Mouse (Mus musculus) forebrain, embryonic 16.5 days (tissue): ENCODE measurements around the gene Anks1b. TPM values are rescaled to one million over a fixed set of nuclear protein-coding genes. Genes with fewer than 3 reads are reported as not detected.

Experiments
- ATAC-seq: fragments of 200-750 bp; cut with Nextera tagmentation; 2 replicates; pipeline ENCODE4 v1.8.0; 2017; ENCODE audit warnings: mild to moderate bottlenecking, moderate library complexity
- H3K27ac ChIP-seq: fragments of 300-500 bp; sonication (generic); 2 replicates; pipeline ENCODE4 v1.5.1; 2014; ENCODE audit warnings: low read length, control low read depth
- H3K27me3 ChIP-seq: fragments of 300-500 bp; sonication (generic); replicated peaks from 2 replicates; pipeline ENCODE4 v1.6.1; 2014; ENCODE audit warnings: low read length; ENCODE audit not compliant: control insufficient read depth, insufficient read depth
- H3K36me3 ChIP-seq: fragments of 300-500 bp; sonication (generic); 2 replicates; pipeline ENCODE4 v1.6.1; 2014; ENCODE audit not compliant: control insufficient read depth, insufficient read depth
- H3K4me1 ChIP-seq: fragments of 300-500 bp; sonication (generic); replicated peaks from 2 replicates; pipeline ENCODE4 v1.6.1; 2014; ENCODE audit warnings: low read length; ENCODE audit not compliant: control insufficient read depth, insufficient read depth
- H3K4me2 ChIP-seq: fragments of 300-500 bp; sonication (generic); 2 replicates; pipeline ENCODE4 v1.6.1; 2014; ENCODE audit warnings: mild to moderate bottlenecking, low read length, control low read depth
- H3K4me3 ChIP-seq: fragments of 300-500 bp; sonication (generic); replicated peaks from 2 replicates; pipeline ENCODE4 v1.5.1; 2014; ENCODE audit warnings: mild to moderate bottlenecking, low read length, control low read depth
- H3K9ac ChIP-seq: fragments of 300-500 bp; sonication (generic); replicated peaks from 2 replicates; pipeline ENCODE4 v1.6.1; 2014; ENCODE audit warnings: low read depth, low read length, control low read depth
- H3K9me3 ChIP-seq: fragments of 300-500 bp; sonication (generic); 2 replicates; pipeline ENCODE4 v1.6.1; 2016; ENCODE audit warnings: low read length; ENCODE audit not compliant: control insufficient read depth
- WGBS: fragments of 180-500 bp; shearing (Covaris S2); extraction: QIAGEN DNeasy Blood & Tissue Kit; methylation state at CpG from one replicate; pipeline ENCODE4 v1.1.7; 2014; 5-methylcytosine and 5-hydroxymethylcytosine counted together
- polyA plus RNA-seq: library from polyadenylated mRNA; unstranded; fragments of >200 nt; fragmentation: Nextera tagmentation; extraction: Ambion mirVana; gene quantifications from 2 replicates; pipeline ENCODE4 v1.2.1, GENCODE M21; 2015

Anks1b gene
- polyA plus RNA-seq, 1 experiment from 2014 or later, result 84.4 TPM

DNA sequence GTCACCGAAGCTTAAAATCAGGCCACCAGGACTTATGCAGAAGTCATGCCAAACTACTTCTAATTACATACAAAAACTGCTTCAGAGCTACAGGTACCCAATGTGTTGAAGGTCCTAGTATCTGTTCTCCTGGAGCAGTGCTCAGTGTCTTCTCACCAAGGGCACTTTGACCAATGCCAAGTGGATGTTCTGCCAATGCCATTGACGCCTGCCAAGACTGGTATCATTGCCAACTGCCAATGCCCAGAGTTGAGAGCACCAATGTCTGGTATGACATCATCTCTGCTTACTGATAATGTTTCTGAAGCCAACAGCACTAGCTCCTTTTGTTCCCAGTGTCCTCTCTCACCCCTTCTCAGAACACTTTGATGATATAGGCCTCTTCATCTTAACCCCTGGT is 793.4 kb downstream of the Anks1b start:
- WGBS, result 89% methylated on average over 2 of the region's 2 CpGs
- H3K4me3 ChIP-seq, result no peak overlapping the region
- no peak overlapping the region for H3K27ac ChIP-seq
- no peaks in the 10 kb centered on the region for H3K4me1 ChIP-seq
- H3K9ac ChIP-seq, result no peak overlapping the region
- H3K27me3 ChIP-seq, result no peaks in the 10 kb centered on the region
- H3K9me3 ChIP-seq, result no peaks in the 10 kb centered on the region
- H3K36me3 ChIP-seq, result no peaks in the 10 kb centered on the region
- ATAC-seq, result peak; percentile 33; the same call in 1 of the 2 replicates
- no peak overlapping the region for H3K4me2 ChIP-seq

DNA sequence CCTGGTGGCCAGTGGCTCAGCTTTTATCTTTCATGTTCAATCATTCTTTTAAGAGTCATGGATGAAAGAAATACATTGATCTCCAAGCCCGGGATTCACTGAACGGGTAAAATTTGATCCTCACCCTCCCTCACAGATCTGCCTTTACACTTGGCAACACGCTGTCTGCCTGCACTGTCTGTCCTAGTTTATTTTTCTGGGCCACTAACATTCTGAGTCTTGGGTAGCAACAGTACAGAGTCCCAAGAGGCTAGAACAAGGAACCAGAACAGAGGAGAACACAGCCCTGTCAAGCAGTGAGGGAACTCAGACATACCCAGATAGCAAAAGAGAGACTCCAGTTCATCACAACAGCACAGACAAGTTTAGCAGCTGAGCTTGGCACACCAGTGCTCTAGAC is 797.0 kb downstream of the Anks1b start:
- no peak overlapping the region for H3K27ac ChIP-seq
- no peaks in the 10 kb centered on the region for H3K4me1 ChIP-seq
- no peaks in the 10 kb centered on the region for H3K36me3 ChIP-seq
- no peak overlapping the region for H3K4me3 ChIP-seq
- H3K9me3 ChIP-seq, result no peaks in the 10 kb centered on the region
- no peak overlapping the region for H3K9ac ChIP-seq
- 91% methylated on average over 3 of the region's 3 CpGs for WGBS
- no peaks in the 10 kb centered on the region for H3K27me3 ChIP-seq
- no peak for ATAC-seq
- no peak overlapping the region for H3K4me2 ChIP-seq

DNA sequence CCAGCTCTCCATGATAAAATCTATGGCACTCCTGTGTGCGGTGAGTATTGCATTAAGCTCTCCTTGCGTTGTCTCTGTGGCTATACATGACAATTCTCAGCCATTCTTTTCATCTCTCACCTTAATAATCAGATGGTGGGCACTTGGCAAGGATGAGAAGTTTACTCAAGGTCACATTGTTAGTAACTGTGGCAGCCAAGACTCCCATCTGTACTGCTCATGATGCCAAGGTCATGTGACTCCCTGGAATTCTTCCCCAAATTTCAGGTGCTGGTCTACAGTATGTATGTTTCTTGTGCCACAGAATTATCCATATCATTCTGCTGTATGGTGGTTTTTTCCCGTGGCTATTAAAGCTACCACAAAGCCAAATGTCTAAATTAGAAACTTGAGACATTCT is 798.8 kb downstream of the Anks1b start:
- Histone ChIP-seq H3K9me3 (no peaks in the 10 kb centered on the region), H3K4me1 (no peaks in the 10 kb centered on the region), H3K4me3 (no peak overlapping the region), H3K27ac (no peak overlapping the region), H3K36me3 (no peaks in the 10 kb centered on the region), H3K9ac (no peak overlapping the region), H3K4me2 (no peak overlapping the region), H3K27me3 (no peaks in the 10 kb centered on the region)
- ATAC-seq, result no peak
- 69% methylated on average over 3 of the region's 3 CpGs for WGBS

DNA sequence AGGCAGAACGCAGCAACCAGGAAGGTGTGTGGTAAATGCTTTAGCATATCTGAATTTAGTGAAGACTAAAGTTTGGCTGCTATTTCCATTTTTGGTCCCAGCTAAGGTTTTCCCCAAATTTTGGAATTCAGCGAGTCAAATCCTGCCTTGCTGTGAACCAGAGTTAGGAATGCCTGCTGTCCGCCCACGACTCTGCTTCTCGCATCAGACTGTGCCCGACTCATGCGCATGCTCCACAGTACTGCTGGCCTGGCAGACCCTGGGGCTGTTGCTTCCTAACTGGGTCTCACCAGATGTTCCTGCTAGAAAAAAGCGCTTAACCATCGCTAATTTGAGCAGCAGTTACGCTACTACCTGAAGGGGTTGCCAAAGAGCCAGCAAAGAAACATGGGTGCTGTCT is 801.1 kb downstream of the Anks1b start:
- Histone ChIP-seq H3K36me3 (no peaks in the 10 kb centered on the region), H3K9me3 (no peaks in the 10 kb centered on the region), H3K4me2 (no peak overlapping the region), H3K9ac (no peak overlapping the region), H3K4me1 (no peaks in the 10 kb centered on the region), H3K27ac (no peak overlapping the region), H3K4me3 (no peak overlapping the region), H3K27me3 (no peaks in the 10 kb centered on the region)
- ATAC-seq, result no peak
- WGBS, result 80% methylated on average over 10 of the region's 10 CpGs

DNA sequence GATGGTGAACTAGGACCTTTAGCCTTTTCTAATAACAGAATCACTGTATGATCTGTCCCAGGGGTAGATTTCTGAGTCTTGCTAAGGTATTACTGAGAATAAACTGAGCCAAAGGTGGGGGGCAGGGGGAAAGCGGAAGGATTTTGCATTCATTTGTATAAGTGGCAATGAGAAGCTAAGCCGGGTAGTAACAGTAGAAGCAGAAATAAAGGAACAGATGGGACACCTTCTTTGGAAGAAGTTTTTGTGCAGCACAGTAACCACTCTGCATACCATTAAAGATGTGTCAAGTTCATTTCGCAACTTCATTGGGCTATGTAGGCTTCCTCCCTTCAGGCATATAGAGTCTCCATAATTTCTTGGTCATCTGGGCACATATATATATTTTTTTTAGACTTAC is 804.1 kb downstream of the Anks1b start:
- Histone ChIP-seq H3K36me3 (no peaks in the 10 kb centered on the region), H3K4me1 (peaks cover 2% of the 10 kb centered on the region), H3K27me3 (no peaks in the 10 kb centered on the region), H3K27ac (no peak overlapping the region), H3K9me3 (no peaks in the 10 kb centered on the region), H3K9ac (no peak overlapping the region), H3K4me3 (no peak overlapping the region), H3K4me2 (no peak overlapping the region)
- no peak for ATAC-seq
- WGBS, result 57% methylated on average over 3 of the region's 3 CpGs

DNA sequence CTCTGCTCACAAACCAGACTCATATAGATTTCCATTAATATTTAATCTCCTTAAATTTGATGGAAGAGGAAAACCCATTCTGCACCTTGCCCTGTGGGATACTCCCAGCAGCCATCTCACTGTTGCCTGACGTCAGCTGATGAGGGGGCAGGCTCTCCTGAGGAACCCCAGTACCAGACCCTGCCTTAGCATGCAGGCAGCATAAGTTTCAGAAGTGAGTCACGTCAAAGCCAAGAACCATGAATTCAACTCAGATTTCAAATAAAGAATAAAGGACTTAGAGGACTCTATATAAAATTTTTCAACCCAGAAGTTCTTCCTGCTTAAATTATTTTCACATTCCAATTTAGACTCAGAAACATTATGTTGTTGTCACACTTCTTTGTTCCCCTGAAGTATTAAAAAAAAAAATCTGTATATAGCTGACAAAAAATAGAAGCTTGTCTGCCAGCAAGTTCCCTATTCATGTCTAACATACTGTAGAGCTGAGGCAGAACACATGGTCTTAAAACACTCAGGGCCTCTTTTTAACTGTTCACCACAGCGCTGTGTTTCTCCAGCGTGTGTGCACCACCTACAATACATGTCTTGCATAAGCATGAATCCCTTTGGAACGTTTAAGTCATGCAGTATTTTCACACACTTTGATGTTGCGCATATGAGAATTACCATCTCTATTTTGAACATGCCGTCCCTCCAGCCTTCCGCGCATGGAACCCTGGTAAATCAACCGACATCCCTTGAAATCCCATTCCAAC is 806.6 kb downstream of the Anks1b start:
- H3K27ac ChIP-seq, result peak overlapping the region; percentile 19
- H3K4me2 ChIP-seq, result no peak overlapping the region
- peaks cover 2% of the 10 kb centered on the region for H3K4me1 ChIP-seq
- H3K9me3 ChIP-seq, result no peaks in the 10 kb centered on the region
- no peak overlapping the region for H3K9ac ChIP-seq
- H3K4me3 ChIP-seq, result no peak overlapping the region
- no peaks in the 10 kb centered on the region for H3K36me3 ChIP-seq
- no peaks in the 10 kb centered on the region for H3K27me3 ChIP-seq
- WGBS, result 68% methylated on average over 10 of the region's 10 CpGs
- ATAC-seq, result peak; percentile 84

DNA sequence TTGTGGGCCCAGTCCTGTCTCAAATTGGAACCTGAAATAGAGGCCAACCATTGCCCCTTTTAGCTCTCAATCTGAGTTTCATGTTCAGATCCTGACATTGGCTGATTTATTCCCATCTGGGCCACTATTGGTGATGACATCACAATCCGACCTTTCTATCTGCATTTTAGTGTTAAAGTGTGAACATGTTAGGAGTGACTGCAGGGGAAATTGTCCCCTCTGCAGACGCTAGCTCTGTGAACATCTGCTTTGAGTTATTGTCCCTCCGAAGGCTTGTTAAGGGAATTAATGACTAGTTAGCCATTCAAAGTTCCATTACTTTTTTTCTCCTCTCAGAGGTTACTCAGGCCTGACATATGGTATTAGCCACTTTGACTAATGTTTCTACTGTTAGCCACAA is 810.5 kb downstream of the Anks1b start:
- H3K27ac ChIP-seq, result no peak overlapping the region
- H3K9me3 ChIP-seq, result no peaks in the 10 kb centered on the region; the same call in 1 of the 2 replicates
- no peak overlapping the region for H3K9ac ChIP-seq
- H3K27me3 ChIP-seq, result no peaks in the 10 kb centered on the region
- H3K4me3 ChIP-seq, result no peak overlapping the region
- WGBS, result 57% methylated on average over 3 of the region's 3 CpGs
- no peak overlapping the region for H3K4me2 ChIP-seq
- H3K4me1 ChIP-seq, result peaks cover 2% of the 10 kb centered on the region
- H3K36me3 ChIP-seq, result no peaks in the 10 kb centered on the region
- no peak for ATAC-seq

DNA sequence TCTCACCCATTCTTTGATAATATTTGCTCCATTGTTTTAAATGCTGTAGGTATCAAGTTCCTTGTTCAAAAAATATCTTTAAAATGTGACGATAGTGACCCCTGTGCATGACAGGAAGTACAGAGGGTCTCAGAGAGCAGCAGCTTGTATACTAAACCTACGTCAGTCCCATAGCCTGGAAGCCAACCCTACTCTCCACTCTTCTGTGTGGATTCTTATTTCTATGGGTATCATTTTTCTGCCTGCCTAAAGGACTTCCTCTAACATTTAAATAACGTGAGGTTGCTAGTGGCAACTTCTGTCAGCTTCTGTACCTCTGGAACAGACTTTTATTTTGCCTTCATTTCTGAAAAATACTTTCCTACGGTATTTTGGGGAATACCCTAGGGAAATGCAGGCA is 812.1 kb downstream of the Anks1b start:
- Histone ChIP-seq H3K27me3 (no peaks in the 10 kb centered on the region), H3K9me3 (no peaks in the 10 kb centered on the region; the same call in 1 of the 2 replicates), H3K27ac (no peak overlapping the region), H3K4me2 (no peak overlapping the region), H3K4me1 (peaks cover 3% of the 10 kb centered on the region; the same call in 1 of the 2 replicates), H3K4me3 (no peak overlapping the region), H3K9ac (no peak overlapping the region), H3K36me3 (no peaks in the 10 kb centered on the region)
- no peak for ATAC-seq
- 75% methylated on average over 4 of the region's 4 CpGs for WGBS

DNA sequence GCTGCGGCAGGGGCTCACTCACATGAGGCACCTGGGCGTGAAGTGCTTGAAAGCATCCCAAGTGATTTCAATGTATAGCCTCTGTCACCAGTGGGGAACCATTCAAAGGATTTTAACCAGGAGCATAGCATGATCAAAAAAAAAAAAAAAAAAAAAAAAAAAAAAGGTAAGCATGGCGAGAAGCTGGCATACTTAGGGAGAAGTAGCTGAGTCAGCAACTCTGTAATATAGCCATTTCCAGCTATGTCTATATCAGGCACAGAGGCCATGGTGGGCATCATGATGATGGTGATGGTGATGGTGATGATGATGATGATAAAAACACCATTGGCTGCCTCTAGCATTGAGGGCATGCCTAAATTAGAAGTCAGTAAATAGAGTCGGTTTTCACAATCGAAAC is 814.8 kb downstream of the Anks1b start:
- no peak overlapping the region for H3K9ac ChIP-seq
- H3K27me3 ChIP-seq, result no peaks in the 10 kb centered on the region
- WGBS, result 87% methylated on average over 5 of the region's 5 CpGs
- no peaks in the 10 kb centered on the region for H3K36me3 ChIP-seq
- no peak overlapping the region for H3K27ac ChIP-seq
- no peak overlapping the region for H3K4me3 ChIP-seq
- peaks cover 3% of the 10 kb centered on the region; the same call in 1 of the 2 replicates for H3K4me1 ChIP-seq
- ATAC-seq, result no peak
- no peaks in the 10 kb centered on the region; the same call in 1 of the 2 replicates for H3K9me3 ChIP-seq
- no peak overlapping the region for H3K4me2 ChIP-seq
